Mouse (Mus musculus): Measurements from ENCODE around the gene 9430097D07Rik.

Gene 9430097D07Rik

DNA sequence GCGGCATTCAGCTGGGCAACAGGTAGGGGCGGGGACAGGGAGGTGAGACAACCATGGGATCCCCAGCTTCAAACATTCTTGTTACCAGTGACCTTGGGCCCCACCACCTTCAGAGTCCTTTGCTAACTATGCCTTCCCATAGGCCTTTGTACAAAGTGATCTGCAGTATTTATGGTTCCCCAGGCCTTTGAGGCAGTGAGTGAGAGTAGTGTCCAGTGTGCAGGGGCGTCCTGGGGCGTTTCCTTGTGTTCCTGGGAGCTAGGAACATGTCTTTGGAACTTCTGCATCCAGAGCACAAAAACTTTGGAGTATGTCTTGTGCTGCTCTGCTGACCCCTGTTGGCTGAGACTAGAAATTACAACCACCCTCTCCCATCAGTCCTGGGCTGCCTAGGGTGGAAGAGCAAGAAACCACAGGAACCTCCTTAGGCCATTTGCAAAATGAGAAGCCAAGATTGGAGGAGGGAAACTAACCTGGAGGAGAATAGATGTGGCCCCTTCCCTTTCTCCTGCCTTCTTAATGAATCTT lies 8.9 kb downstream of the 9430097D07Rik start:
- peak; percentile 92 for DNase-seq (ENCODE audit: low read depth, low spot score)

DNA sequence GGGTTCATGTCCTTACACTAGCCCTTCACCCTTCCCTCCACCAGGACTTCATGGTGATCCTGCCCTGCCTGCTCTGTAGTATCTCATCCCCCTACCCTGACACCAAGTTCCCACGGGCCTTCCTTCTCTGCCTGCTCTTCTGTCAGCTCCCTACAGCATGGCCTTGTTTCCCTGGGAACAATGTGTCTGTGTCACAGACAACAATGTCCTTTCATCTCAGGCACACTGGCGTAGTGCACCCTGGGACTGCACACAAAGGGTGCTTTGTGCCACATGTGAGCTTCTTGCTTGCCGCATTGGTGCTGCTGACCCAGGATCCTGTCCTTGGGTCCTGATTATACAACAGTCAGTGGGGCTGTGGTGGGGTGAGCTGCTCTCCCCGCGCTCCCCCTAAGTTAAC lies 15.9 kb downstream of the 9430097D07Rik start:
- no peak for DNase-seq (ENCODE audit: low read depth, low spot score)

DNA sequence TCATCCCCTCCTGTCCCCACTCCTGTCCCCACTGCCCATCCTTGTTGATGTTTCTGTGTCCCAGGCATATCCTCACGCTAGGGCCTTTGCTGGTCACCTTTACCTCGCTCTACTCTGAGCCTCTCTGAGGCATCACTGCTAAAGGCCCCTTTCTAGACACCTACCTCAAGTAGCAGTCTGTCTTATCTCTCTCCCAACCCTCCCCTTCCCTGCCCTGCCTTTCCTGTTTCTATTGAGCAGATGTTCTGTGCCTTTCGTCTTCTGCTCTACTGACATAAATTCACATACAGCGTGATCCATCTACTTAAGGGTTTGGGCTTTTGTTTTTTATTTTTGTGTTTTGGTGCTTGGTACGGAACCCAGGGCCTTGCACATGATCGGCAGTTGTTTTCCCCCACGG lies 19.5 kb downstream of the 9430097D07Rik start:
- DNase-seq (ENCODE audit: low read depth, low spot score): no peak

DNA sequence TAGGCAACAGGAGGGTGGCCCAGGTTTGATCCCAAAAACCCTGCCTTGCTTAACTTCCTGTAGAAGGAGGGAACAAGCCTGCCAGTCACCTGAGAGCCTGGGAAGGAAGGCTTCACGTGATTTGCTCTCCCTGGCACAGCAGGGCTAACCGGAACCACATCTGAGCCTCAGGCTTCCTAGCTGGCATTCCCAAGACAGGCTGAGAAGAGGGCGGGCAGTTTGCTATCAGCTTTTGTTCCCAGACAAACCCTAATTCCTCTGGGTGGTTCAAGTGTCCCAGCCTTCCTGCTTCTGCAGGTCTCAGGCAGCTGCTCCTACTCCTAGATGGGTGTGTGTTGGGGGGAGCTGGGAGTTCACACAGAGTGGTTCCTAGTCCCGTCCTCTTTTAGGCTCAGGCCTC lies 20.0 kb downstream of the 9430097D07Rik start:
- DNase-seq (ENCODE audit: low read depth, low spot score): peak; percentile 35

DNA sequence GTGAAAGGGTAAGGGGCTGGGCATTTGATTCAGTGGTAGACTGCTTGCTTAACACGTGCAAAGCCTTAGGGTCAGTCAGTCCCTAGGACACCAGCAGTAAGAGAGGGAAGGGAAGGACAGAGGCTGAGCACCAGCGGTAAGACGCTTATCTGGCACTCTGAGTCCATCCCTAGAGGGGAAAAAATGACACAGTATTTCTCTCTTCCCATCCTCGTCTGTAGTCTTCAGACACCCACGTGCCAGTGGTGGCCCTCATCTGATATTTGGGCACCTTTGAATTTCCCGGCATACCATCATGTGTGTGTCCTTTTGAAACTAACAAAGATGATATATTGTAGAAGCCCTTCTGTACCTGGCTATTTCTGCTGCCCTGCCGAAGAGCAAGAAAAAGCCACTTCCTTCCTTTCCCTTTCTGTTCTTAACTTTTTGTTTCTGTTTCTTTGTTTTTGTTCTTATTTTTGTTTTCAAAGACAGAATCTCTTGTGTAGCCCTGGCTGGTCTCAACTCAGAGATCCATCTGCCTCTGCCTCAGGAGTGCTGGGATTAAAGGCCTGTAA lies 21.8 kb downstream of the 9430097D07Rik start:
- DNase-seq (ENCODE audit: low read depth, low spot score): no peak

DNA sequence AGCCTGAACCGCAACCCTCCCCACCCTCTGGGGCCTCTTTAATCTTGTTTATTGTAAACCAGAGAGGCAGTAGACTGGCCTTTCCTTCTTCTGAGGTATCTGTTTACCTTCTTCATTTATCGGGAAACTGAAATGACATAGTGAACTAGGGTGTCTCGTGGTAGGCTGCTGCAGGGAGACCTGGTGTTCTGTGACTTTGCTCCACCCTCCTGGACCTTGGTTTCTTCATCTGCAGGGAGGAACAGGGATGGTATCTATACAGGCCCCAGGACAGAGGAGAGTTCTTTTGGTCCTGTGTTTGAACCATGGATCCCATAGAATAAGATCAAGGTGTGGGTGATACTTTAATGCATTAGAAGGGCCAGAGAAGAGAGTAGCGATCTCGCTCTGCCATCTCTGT lies 24.2 kb downstream of the 9430097D07Rik start:
- no peak for DNase-seq (ENCODE audit: low read depth, low spot score)

DNA sequence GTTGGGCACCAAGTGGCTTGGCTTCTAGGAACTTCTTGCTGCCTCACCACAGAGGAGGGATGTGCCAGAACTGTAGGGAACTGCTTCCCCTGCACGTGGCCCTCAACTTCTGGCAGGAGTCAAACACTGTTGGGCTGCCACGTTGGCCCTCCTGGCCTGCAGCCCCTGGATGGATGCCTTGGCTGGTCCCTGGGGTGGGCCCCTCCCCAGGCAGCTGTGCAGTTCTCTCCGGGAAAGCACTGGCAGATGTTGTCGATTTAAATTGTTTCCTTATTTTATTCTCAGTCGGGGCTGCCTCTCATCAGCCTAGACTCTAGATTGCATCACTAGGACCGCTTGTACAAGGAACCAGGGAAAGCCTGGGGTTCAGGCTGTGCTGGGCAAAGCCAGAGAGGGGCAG lies 25.7 kb downstream of the 9430097D07Rik start:
- peak; percentile 95 for DNase-seq (ENCODE audit: low read depth, low spot score)

DNA sequence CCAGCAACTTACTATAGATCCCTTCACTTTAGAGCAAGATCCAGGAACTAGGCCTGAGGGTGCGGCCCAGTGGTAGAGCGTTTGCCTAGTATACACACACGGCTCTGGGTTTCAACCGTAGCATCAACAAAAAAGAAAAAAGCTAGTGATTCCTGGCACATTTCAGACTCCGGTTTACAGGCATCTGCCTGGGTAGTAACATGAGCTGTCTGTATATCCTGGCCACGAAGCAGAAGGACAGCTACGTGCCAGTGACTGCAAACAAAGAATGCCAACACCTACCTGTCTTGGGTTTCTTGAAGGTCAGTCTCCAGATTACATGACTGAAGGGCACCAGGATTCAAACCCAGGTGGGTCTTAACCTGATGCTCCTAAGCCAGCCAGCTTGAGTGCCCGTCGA lies 26.3 kb downstream of the 9430097D07Rik start:
- DNase-seq (ENCODE audit: low read depth, low spot score): peak; percentile 53

DNA sequence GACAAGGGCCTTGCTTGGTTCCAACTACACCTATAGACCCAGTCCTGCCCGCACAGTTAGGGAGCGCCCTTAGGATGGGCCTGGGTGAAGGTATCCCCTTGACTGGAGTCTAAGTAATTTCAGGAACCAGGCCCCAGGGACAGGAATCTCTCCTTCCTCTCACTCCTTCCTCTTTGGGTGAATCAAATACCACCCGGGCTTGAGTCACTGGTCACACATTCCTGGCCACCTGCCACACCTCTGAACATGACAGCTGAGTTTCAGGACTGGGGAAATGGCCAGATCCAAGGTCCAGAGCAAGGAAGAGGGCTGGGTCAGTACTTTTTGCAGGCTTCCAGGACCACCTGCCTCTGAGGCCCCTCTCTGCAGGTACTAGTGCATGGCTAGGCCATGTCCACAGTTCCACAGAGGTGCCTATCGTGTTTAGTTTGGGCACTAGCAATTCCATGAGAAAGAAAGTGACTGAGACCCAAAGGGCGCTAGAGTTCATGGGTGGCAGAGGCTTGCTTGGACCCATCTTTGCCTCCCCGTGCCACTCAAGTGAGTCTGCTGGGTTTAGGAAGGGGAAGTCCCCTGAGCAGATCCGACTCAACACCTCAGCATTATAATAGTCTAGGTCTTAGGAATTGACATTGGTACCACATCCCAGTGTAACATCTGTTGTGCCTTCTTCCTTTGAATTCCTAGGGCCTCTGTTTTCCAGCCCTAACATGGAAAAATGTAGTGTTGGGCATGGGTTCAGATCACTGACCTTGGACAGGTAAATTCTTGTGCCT lies 27.3 kb downstream of the 9430097D07Rik start:
- DNase-seq (ENCODE audit: low read depth, low spot score): peak; percentile 88

DNA sequence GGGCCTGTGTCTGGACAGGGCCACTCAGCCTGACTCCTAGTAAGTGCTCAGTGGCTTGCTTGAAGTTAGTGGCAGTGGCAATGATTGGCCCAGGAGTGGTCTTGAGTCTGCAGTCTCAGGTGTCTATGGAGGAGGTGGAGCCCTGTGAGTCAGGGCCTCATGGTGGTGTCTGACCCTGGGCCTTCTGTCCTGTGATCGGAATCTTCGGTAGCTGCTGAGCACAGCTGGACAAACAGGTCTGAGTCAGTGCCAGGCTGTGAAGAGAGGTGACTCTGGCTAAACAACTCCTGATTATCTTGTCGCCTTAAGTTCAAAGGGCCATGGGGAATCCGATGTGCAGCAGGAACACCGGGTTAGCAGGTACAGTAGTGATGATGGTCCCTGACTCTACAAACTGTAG lies 28.1 kb downstream of the 9430097D07Rik start:
- DNase-seq (ENCODE audit: low read depth, low spot score): peak; percentile 39

DNA sequence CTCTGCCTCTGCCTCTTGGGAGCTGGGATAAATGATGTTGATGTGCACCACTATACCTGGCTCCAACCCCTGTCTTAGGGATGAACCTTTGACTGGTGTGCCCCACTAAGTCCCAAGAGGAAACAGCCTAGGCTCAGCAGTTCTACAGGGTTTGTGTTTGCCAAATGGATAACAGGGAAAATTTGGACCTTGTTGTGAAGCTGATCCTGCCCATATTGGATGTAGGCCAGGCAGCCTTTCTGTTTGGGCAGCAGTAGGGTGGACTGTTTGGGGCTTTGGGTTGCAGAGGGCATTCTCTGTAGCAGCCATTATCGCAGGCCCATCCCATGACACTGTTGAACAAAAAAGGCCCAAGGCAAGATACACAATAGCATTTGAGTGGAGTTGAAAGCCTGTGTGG lies 28.5 kb downstream of the 9430097D07Rik start:
- peak; percentile 22 for DNase-seq (ENCODE audit: low read depth, low spot score)

DNA sequence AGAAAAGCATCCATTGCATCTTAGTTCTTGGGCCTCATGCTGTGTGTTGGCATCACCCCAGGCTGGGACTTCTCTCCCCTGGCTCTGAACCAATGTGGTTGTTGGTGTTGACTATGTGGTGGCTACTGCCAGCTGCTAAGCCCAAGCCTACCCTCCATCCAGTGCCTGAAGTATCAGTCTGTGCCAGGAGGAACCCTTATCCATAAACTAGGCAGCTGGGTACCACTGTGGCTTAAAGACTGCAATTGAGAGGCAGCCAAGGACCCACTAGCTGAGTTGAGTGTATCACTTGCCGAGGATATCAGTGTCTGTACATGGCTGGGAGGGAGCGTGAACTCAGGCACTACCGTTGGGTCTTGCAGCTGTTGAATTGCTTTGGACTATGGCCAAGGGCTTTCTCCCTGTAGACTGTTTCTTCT lies 32.4 kb downstream of the 9430097D07Rik start:
- no peak for DNase-seq (ENCODE audit: low read depth, low spot score)

DNA sequence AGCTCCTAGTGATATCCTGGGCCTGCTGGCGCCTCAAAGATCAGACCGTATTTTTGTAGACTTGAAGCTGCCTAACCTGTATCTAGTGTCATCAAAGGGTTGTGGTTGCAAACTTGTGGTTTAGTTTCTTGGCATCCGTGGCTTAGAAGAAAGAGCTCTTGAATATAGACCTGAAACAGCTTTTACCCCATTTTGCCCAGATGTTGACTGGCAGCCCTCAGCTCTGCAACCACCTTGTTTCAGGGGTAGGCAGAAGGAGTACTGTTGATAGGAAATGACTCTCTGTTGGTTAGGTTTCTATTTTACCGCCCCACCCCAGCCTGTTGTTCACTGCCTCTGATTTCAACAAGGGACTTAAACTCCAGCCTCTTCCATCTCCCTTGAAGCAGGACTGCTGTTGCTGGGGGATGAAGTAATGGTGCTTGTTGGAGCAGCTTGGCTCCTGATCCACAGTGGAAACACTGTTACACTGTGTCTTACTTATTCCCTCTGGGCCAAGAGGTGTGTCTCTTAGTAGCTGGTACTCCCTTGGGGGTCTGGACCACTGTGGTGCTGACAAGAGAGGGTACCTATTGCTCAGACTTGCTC lies 33.4 kb downstream of the 9430097D07Rik start:
- DNase-seq (ENCODE audit: low read depth, low spot score): no peak

DNA sequence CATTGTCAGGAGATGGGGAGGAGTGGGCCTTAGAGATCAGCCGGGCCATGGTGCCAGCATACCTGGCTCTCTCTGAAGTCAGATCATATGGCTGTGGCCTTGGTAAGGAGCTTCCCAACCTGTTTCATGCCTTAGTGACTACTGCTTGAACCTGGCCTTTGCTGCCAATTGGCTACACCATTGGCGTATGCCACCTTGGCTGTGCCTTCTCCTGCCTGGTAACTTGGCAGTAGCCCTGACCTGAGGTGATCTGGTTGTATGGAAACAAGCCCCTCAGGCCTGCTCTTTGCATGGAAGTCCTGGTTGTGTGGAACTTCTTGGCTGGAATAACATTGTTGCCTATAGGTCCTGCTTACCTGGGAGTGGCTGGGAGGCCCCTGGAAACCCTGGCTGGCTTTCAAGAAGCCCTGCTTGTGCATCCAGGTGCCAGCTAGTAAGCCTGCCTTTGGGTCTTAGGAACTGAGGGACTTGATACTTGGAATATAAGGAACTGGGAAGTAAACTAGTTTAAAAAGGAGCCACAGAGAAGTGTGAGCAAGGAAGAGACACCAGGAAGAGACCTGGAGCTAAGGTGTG lies 34.1 kb downstream of the 9430097D07Rik start:
- no peak for DNase-seq (ENCODE audit: low read depth, low spot score)

DNA sequence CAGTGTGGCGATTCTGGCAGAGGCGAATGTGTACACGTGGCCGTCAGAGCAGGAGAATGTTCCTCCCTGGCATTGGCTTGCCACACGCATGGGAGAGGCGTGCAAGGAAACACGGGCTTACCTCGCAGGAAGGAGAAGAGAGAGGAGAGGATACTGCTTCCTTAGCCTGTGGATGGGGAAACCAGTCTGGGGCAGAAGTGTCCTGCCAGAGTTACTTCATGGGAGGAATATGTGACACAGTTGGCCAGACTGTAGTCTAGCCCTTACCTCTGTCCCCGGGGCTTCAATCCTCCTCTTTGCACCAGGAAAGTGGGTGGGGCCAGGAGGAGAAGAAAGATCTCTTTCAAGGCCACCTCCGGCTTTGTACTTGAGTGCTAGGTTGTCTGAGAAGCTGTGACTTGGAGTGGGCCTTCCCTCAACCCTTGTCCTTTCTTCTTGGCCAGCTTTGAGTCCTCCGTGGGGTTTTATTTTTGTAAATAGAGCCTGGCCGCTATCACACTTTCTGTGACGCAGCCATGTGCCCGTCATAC lies 36.0 kb downstream of the 9430097D07Rik start:
- DNase-seq (ENCODE audit: low read depth, low spot score): no peak

DNA sequence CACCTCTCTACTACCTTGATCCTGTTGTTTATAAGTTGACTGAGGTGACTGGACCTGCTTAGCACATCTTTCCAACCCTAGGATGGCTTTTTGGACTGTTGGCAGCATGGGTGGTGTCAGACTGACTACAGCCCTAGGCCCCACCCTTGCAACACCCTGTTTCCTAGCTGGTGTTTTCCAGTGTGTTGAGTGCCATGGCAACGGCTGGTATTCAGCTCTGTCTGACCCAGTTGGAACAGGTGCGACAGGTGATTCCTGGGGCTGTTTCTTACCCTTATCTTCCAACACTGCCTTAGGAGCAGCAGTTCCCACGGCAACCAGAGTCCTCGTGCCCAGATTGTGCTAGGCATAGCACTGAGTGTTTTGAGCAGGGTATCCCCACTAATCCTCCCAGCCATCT lies 37.0 kb downstream of the 9430097D07Rik start:
- DNase-seq (ENCODE audit: low read depth, low spot score): no peak

DNA sequence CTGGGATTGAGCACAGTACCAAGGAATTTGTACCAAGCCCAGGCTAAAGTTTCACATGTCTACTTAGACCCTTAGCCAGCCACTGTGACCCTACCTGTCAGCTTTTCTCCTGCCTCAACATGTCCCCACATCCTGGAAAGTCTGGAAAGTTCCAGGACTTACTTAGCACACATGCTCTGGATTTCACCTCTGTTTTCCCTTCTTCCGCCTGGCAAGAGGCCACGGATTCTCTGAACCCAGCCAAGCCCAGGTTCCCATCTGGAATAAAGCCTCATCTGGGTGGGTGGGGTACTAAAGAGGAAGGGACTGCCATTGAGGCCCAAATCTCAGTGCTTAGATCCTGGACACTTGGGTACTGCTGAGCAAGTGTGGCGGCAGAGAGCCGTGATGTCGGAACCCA lies 37.5 kb downstream of the 9430097D07Rik start:
- DNase-seq (ENCODE audit: low read depth, low spot score): no peak

DNA sequence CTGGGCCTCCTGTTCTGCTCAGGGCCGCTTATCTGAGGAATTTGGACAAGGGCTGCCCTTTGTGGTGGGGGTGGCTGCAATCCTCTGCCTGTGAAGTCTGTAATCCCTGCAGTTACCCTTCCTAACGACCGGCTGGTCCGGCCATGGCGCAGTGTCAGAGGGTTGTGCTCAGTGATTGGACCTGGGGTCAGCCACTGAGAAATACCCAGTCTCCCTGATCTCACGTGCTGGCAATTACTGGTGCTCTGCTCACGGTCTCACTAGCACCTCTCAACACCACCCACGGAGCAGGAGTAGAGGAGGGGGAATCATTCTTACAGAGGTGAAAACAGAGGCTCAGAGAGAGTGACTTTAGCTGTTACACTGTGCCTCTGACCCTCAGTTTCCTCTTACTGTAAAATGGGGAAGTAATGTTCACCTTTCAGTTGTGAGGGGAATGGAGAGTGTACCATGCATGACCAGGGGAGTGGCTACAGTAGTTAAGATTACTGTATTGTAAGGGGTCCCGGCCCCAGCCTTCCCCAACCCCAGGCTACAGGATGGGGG lies 38.1 kb downstream of the 9430097D07Rik start:
- no peak for DNase-seq (ENCODE audit: low read depth, low spot score)

DNA sequence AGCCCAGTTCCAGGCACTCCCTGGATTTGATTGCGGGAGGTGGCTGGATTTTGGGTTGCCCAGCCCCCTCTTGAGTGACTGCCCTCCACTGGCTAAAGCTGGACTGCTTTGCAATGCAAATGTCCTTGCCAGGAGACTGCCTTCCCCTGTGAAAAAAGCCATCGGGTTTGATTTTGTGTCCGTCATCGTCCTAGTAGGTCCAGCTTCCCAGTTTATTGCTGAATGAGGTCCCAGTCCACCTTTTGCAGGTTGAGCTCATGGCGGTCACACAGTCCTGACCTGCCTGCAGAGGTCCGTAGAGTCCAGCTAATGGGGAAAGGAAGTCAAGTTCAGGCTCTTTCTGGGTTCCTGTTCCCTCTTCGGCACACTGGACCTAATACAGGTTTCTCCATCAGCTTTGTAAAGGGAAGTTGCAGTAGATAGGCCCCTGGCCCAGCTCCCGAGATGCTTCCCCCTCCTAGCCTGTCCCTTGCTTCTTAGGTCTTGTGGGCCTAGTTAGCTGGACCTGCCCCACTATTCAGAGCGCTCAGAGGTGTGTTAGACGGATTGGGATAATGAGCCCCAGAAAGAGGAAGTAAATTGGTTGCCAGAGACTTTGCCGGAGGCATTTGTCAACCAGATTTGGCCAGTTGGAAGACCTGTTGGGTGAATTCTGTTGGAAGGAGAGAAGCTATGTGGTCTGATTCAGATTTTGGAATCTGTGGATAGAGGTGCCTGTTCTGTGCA lies 38.7 kb downstream of the 9430097D07Rik start:
- DNase-seq (ENCODE audit: low read depth, low spot score): peak; percentile 63

DNA sequence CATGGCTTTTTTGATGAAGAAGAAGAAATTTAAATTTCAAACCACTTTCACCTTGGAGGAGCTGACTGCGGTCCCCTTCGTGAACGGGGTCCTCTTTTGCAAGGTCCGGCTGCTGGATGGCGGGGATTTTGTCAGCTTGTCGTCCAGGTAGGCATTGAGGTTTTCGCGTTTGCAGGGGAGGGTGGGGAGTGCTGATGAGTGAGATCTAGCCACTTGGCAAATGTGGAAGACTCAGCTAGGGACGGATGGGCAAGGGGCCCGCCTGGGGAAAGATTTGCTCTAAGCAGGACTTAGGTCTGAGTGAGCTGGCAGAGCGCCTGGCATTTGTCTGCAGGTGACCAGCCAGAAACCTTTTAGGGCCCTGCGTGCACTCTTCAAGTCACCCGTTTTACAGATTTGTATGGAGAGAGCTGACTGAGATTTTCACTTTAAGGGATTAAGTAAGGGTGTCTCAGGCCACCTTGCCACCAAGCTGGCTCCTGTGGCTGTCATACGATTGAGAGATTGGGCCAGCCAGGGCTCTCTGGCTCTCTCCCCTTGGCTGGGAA lies 39.3 kb downstream of the 9430097D07Rik start:
- DNase-seq (ENCODE audit: low read depth, low spot score): peak; percentile 48

DNA sequence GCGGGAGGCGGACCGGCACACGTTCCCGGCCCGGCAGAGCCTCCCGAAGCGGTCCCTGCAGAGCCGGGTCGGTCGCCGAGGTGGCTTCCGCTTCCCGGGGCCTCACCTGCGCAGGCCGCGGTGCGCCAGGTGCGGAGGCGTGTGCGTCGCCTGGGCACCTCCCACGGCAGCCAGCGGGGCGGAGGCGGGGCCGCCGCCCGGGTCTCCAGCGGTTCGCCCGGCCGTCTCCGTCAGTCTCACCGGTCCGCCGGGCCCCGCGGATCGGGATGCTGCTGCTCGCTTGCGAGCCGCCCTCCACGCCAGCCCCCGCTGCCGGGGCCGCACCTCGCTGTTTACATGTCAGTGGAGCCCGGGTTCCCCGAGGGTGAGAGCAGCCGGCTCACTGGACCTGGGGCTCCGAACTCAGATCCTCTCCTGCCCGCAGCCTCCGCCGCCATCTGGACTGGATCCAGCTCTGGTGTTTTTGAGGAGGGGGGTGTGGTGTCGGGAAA lies 39.9 kb downstream of the 9430097D07Rik start:
- peak; percentile 27 for DNase-seq (ENCODE audit: low read depth, low spot score)
